Mouse (Mus musculus) forebrain, embryonic 13.5 days (tissue): ENCODE measurements around the gene Pi16. TPM values are rescaled to one million over a fixed set of nuclear protein-coding genes. Genes with fewer than 3 reads are reported as not detected.
A peak's percentile ranks its signal among the peaks of the same experiment; 100 is the strongest.
"Not testable (repeated sequence)": the region's sequence is repeated elsewhere in the genome, so short reads cannot be mapped to it uniquely, and the experiment has no call there.

Experiments
- ATAC-seq: fragments of 200-750 bp; cut with Nextera tagmentation; 2 replicates; pipeline ENCODE4 v1.8.0; 2017
- H3K27ac ChIP-seq: fragments of 300-500 bp; sonication (generic); 2 replicates; pipeline ENCODE4 v1.5.1; 2015; ENCODE audit warnings: inconsistent platforms, mild to moderate bottlenecking, moderate library complexity
- H3K27me3 ChIP-seq: fragments of 300-500 bp; sonication (generic); 2 replicates; pipeline ENCODE4 v1.6.1; 2015; ENCODE audit warnings: mild to moderate bottlenecking, inconsistent platforms
- H3K36me3 ChIP-seq: fragments of 300-500 bp; sonication (generic); 2 replicates; pipeline ENCODE4 v1.6.1; 2015; ENCODE audit warnings: mild to moderate bottlenecking, inconsistent platforms; ENCODE audit not compliant: poor library complexity, severe bottlenecking
- H3K4me1 ChIP-seq: fragments of 300-500 bp; sonication (generic); 2 replicates; pipeline ENCODE4 v1.6.1; 2015; ENCODE audit warnings: inconsistent platforms
- H3K4me2 ChIP-seq: fragments of 300-500 bp; sonication (generic); 2 replicates; pipeline ENCODE4 v1.6.1; 2015; ENCODE audit warnings: inconsistent platforms, mild to moderate bottlenecking, moderate library complexity
- H3K4me3 ChIP-seq: fragments of 300-500 bp; sonication (generic); 2 replicates; pipeline ENCODE4 v1.5.1; 2015; ENCODE audit warnings: mild to moderate bottlenecking, inconsistent platforms
- H3K9ac ChIP-seq: fragments of 300-500 bp; sonication (generic); 2 replicates; pipeline ENCODE4 v1.6.1; 2015; ENCODE audit warnings: mild to moderate bottlenecking, inconsistent platforms
- H3K9me3 ChIP-seq: fragments of 300-500 bp; sonication (generic); replicated peaks from 2 replicates; pipeline ENCODE4 v1.6.1; 2016; ENCODE audit warnings: inconsistent platforms
- WGBS: fragments of 180-500 bp; shearing (Covaris S2); methylation state at CpG from one replicate; pipeline ENCODE4 v1.1.7; 2015; 5-methylcytosine and 5-hydroxymethylcytosine counted together
- polyA plus RNA-seq: library from polyadenylated mRNA; unstranded; fragments of >200 nt; fragmentation: Nextera tagmentation; extraction: Ambion mirVana; gene quantifications from 2 replicates; pipeline ENCODE4 v1.2.1, GENCODE M21; 2015

The Pi16 gene
- 1.5 and 1.7 TPM in 2 replicates for polyA plus RNA-seq

GRCm38 (mm10) chr17:29317380-29317779 lies at the start of gene Pi16:
Gene Pi16, plus strand, starts transcription at chr17:29317680.
- not testable (repeated sequence) for ATAC-seq
- 94% methylated on average over 3 of the region's 3 CpGs for WGBS

GRCm38 (mm10) chr17:29267931-29268681 lies 49.4 kb upstream of the Pi16 start:
- H3K27ac ChIP-seq = peak overlapping the region; percentile 53; the same call in 1 of the 2 replicates
- ATAC-seq = peak; percentile 22; the same call in 1 of the 2 replicates

More at GRCm38 (mm10) chr17:29317380-29317779, at the start of gene Pi16:
- H3K27me3 ChIP-seq = peaks cover 22% of the 10 kb centered on the region
- not testable (repeated sequence) for H3K9me3 ChIP-seq, H3K36me3 ChIP-seq, H3K9ac ChIP-seq, H3K4me3 ChIP-seq, H3K4me2 ChIP-seq, H3K4me1 ChIP-seq, H3K27ac ChIP-seq

GRCm38 (mm10) chr17:29268682-29269348 lies 48.7 kb upstream of the Pi16 start, which contains the start of gene BC004004:
Gene BC004004, plus strand, starts transcription at chr17:29268788.
- peak within 1 kb of the TSS; percentile 90 for H3K4me3 ChIP-seq
- WGBS = under 1% methylated on average over 63 of the region's 63 CpGs
- no peaks in the 10 kb centered on the region for H3K36me3 ChIP-seq
- H3K27ac ChIP-seq = peak within 1 kb of the TSS; percentile 83
- no peaks in the 10 kb centered on the region for H3K27me3 ChIP-seq
- ATAC-seq = peak; percentile 93
- peak within 1 kb of the TSS; percentile 80 for H3K4me2 ChIP-seq
- peaks cover 24% of the 10 kb centered on the region for H3K4me1 ChIP-seq
- H3K9me3 ChIP-seq = no peaks in the 10 kb centered on the region
- peak within 1 kb of the TSS; percentile 94 for H3K9ac ChIP-seq

More at GRCm38 (mm10) chr17:29267931-29268681, 49.4 kb upstream of the Pi16 start:
- H3K4me3 ChIP-seq = peak overlapping the region; percentile 90
- H3K9me3 ChIP-seq = no peaks in the 10 kb centered on the region
- H3K9ac ChIP-seq = peak overlapping the region; percentile 94
- WGBS = 63% methylated on average over 6 of the region's 6 CpGs
- H3K36me3 ChIP-seq = no peaks in the 10 kb centered on the region
- peaks cover 27% of the 10 kb centered on the region for H3K4me1 ChIP-seq
- peak overlapping the region; percentile 80 for H3K4me2 ChIP-seq
- no peaks in the 10 kb centered on the region for H3K27me3 ChIP-seq

- WGBS = 21% methylated on average over 10 of the region's 10 CpGs
- H3K9ac ChIP-seq = peak overlapping the region; percentile 94
- peaks cover 21% of the 10 kb centered on the region for H3K4me1 ChIP-seq
- H3K27me3 ChIP-seq = no peaks in the 10 kb centered on the region
- peak overlapping the region; percentile 83 for H3K27ac ChIP-seq
- H3K4me2 ChIP-seq = peak overlapping the region; percentile 80
- H3K36me3 ChIP-seq = no peaks in the 10 kb centered on the region
- H3K9me3 ChIP-seq = no peaks in the 10 kb centered on the region
- H3K4me3 ChIP-seq = peak overlapping the region; percentile 90
- no peak for ATAC-seq
Observed at GRCm38 (mm10) chr17:29269349-29269706, 48.2 kb upstream of the Pi16 start.

GRCm38 (mm10) chr17:29270148-29270698 lies 47.3 kb upstream of the Pi16 start:
- H3K27me3 ChIP-seq = no peaks in the 10 kb centered on the region
- 0 out of 2 replicates have a peak overlapping the region, but pooled peaks have one; percentile 25 for H3K27ac ChIP-seq
- H3K9ac ChIP-seq = no peak overlapping the region
- WGBS = 93% methylated on average over 9 of the region's 9 CpGs
- peak overlapping the region; percentile 80; the same call in 1 of the 2 replicates for H3K4me2 ChIP-seq
- H3K9me3 ChIP-seq = no peaks in the 10 kb centered on the region
- no peak overlapping the region for H3K4me3 ChIP-seq
- H3K4me1 ChIP-seq = peaks cover 17% of the 10 kb centered on the region
- H3K36me3 ChIP-seq = no peaks in the 10 kb centered on the region
- ATAC-seq = no peak

GRCm38 (mm10) chr17:29273156-29273555 lies 44.3 kb upstream of the Pi16 start:
- no peaks in the 10 kb centered on the region for H3K27me3 ChIP-seq
- no peak overlapping the region for H3K4me2 ChIP-seq
- no peak overlapping the region for H3K27ac ChIP-seq
- 0 out of 2 replicates have a peak, but pooled peaks cover 4% of the 10 kb centered on the region for H3K36me3 ChIP-seq
- H3K9ac ChIP-seq = no peak overlapping the region
- WGBS = 87% methylated on average over 7 of the region's 7 CpGs
- ATAC-seq = no peak
- H3K4me1 ChIP-seq = peaks cover 16% of the 10 kb centered on the region
- H3K9me3 ChIP-seq = no peaks in the 10 kb centered on the region
- no peak overlapping the region for H3K4me3 ChIP-seq

GRCm38 (mm10) chr17:29273889-29274288 lies 43.6 kb upstream of the Pi16 start:
- Histone ChIP-seq H3K27me3 (no peaks in the 10 kb centered on the region), H3K4me1 (peaks cover 13% of the 10 kb centered on the region), H3K4me3 (no peak overlapping the region), H3K4me2 (no peak overlapping the region), H3K9me3 (no peaks in the 10 kb centered on the region), H3K36me3 (0 out of 2 replicates have a peak, but pooled peaks cover 8% of the 10 kb centered on the region), H3K9ac (no peak overlapping the region), H3K27ac (no peak overlapping the region)
- 86% methylated on average over 11 of the region's 11 CpGs for WGBS
- ATAC-seq = no peak

GRCm38 (mm10) chr17:29280422-29280821 lies 37.1 kb upstream of the Pi16 start:
- H3K4me2 ChIP-seq = no peak overlapping the region
- H3K36me3 ChIP-seq = peaks cover 29% of the 10 kb centered on the region
- no peaks in the 10 kb centered on the region for H3K27me3 ChIP-seq
- H3K9me3 ChIP-seq = no peaks in the 10 kb centered on the region
- H3K4me3 ChIP-seq = no peak overlapping the region
- peaks cover 20% of the 10 kb centered on the region for H3K4me1 ChIP-seq
- ATAC-seq = no peak
- H3K27ac ChIP-seq = no peak overlapping the region; the same call in 1 of the 2 replicates
- no peak overlapping the region for H3K9ac ChIP-seq
- WGBS = 92% methylated on average over 5 of the region's 5 CpGs

- H3K4me3 ChIP-seq = no peak overlapping the region
- ATAC-seq = no peak
- no peaks in the 10 kb centered on the region for H3K9me3 ChIP-seq
- no peak overlapping the region for H3K9ac ChIP-seq
- H3K36me3 ChIP-seq = peaks cover 34% of the 10 kb centered on the region
- no peaks in the 10 kb centered on the region for H3K27me3 ChIP-seq
- H3K4me1 ChIP-seq = peaks cover 20% of the 10 kb centered on the region
- 0 out of 2 replicates have a peak overlapping the region, but pooled peaks have one; percentile 30 for H3K4me2 ChIP-seq
- 79% methylated on average over 5 of the region's 5 CpGs for WGBS
- H3K27ac ChIP-seq = peak overlapping the region; percentile 80
Observed at GRCm38 (mm10) chr17:29281541-29281940, 35.9 kb upstream of the Pi16 start.

GRCm38 (mm10) chr17:29282216-29282952 lies 35.1 kb upstream of the Pi16 start:
- no peak overlapping the region for H3K4me3 ChIP-seq
- no peaks in the 10 kb centered on the region for H3K9me3 ChIP-seq
- peak; percentile 78 for ATAC-seq
- H3K27me3 ChIP-seq = no peaks in the 10 kb centered on the region
- H3K9ac ChIP-seq = peak overlapping the region; percentile 51
- 16% methylated on average over 21 of the region's 21 CpGs for WGBS
- H3K4me1 ChIP-seq = peaks cover 20% of the 10 kb centered on the region
- H3K36me3 ChIP-seq = peaks cover 34% of the 10 kb centered on the region
- peak overlapping the region; percentile 80 for H3K27ac ChIP-seq
- H3K4me2 ChIP-seq = peak overlapping the region; percentile 30

GRCm38 (mm10) chr17:29291793-29292192 lies 25.7 kb upstream of the Pi16 start:
- Histone ChIP-seq H3K4me1 (no peaks in the 10 kb centered on the region), H3K36me3 (peaks cover 45% of the 10 kb centered on the region), H3K9me3 (no peaks in the 10 kb centered on the region), H3K27me3 (no peaks in the 10 kb centered on the region), H3K9ac (no peak overlapping the region), H3K27ac (no peak overlapping the region), H3K4me2 (no peak overlapping the region), H3K4me3 (no peak overlapping the region)
- 87% methylated on average over 7 of the region's 7 CpGs for WGBS
- ATAC-seq = no peak
